Mouse (Mus musculus) neural tube, embryonic 11.5 days (tissue): ENCODE measurements around the gene Npw. TPM values are rescaled to one million over a fixed set of nuclear protein-coding genes. Genes with fewer than 3 reads are reported as not detected.

Source experiments
- ATAC-seq: fragments of 200-750 bp; cut with Nextera tagmentation; 2 replicates; pipeline ENCODE4 v1.8.0; 2017; ENCODE audit warnings: moderate number of reproducible peaks, mild to moderate bottlenecking, moderate TSS enrichment, moderate library complexity; ENCODE audit not compliant: insufficient read depth, low FRiP score, low TSS enrichment
- DNase-seq: peaks from one replicate; pipeline ENCODE4 v3.0.0-alpha.2; 2015; ENCODE audit warnings: low spot score
- H3K27ac ChIP-seq: fragments of 300-500 bp; sonication (generic); 2 replicates; pipeline ENCODE4 v1.5.1; 2014; ENCODE audit warnings: low read depth, mild to moderate bottlenecking, low read length
- H3K27me3 ChIP-seq: fragments of 300-500 bp; sonication (generic); 2 replicates; pipeline ENCODE4 v1.6.1; 2014; ENCODE audit warnings: mild to moderate bottlenecking, low read length, mixed read lengths; ENCODE audit not compliant: control insufficient read depth, insufficient read depth
- H3K36me3 ChIP-seq: fragments of 300-500 bp; sonication (generic); 2 replicates; pipeline ENCODE4 v1.6.1; 2014; ENCODE audit warnings: mild to moderate bottlenecking, low read length, moderate library complexity, mixed read lengths; ENCODE audit not compliant: control insufficient read depth, insufficient read depth
- H3K4me1 ChIP-seq: fragments of 300-500 bp; sonication (generic); 2 replicates; pipeline ENCODE4 v1.6.1; 2014; ENCODE audit warnings: low read length, mixed read lengths; ENCODE audit not compliant: control insufficient read depth, insufficient read depth
- H3K4me2 ChIP-seq: fragments of 300-500 bp; sonication (generic); 2 replicates; pipeline ENCODE4 v1.6.1; 2014; ENCODE audit warnings: low read depth, mild to moderate bottlenecking, moderate library complexity
- H3K4me3 ChIP-seq: fragments of 300-500 bp; sonication (generic); 2 replicates; pipeline ENCODE4 v1.5.1; 2014; ENCODE audit warnings: low read depth, low read length
- H3K9ac ChIP-seq: fragments of 300-500 bp; sonication (generic); 2 replicates; pipeline ENCODE4 v1.6.1; 2014; ENCODE audit warnings: mild to moderate bottlenecking, low read length
- H3K9me3 ChIP-seq: fragments of 300-500 bp; sonication (generic); 2 replicates; pipeline ENCODE4 v1.6.1; 2016; ENCODE audit warnings: low read length; ENCODE audit not compliant: control insufficient read depth
- WGBS: fragments of 180-500 bp; shearing (Covaris S2); extraction: QIAGEN DNeasy Blood & Tissue Kit; methylation state at CpG from one replicate; pipeline ENCODE4 v1.1.7; 2014; 5-methylcytosine and 5-hydroxymethylcytosine counted together
- polyA plus RNA-seq: library from polyadenylated mRNA; unstranded; fragments of >200 nt; fragmentation: Nextera tagmentation; extraction: Ambion mirVana; gene quantifications from 2 replicates; pipeline ENCODE4 v1.2.1, GENCODE M21; 2014

The Npw gene
- polyA plus RNA-seq, 1 experiment from 2014 or later: not detected

DNA sequence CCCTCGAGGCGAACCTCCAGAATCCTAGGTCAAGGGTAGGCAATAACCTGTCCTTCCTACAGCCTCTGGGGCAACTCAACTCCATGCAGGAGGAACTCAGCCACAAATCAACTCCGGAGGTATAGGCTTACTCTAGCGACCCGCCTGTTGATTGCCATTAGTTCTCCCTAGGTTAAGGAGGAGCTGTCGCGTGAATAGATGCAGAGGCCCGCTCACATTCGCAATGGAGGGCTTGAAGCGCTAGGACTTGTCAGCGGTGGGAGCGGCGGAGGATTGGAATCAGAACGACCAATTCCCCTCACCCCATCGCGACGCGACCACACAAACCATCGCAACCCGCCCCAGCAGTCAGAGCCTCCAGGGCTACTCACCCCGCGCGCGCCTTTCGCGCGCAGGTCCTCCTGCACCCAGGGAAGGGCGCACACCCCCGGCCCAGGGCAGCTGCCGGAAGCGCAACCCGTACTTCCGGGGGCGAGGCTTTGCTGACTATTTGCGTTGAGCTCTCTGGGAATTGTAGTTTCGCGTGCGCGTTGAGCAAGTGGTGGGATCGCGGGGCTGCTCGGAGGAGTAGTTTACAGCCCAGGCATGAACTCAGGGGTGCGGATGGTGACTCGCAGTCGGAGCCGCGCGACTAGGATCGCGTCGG is 26.0 kb downstream of the Npw start, which contains the start of the genes Tsc2 and Nthl1:
Tsc2 (minus strand) TSS at position 464 of the 646 bp plus-strand sequence.
Nthl1 (plus strand) TSS at position 514 of the 646 bp plus-strand sequence.
- Histone ChIP-seq H3K4me3 (peak within 1 kb of the TSS; percentile 57), H3K4me2 (peak within 1 kb of the TSS; percentile 60), H3K27me3 (no peaks in the 10 kb centered on the region), H3K9me3 (no peaks in the 10 kb centered on the region), H3K27ac (peak within 1 kb of the TSS; percentile 45; the same call in 1 of the 2 replicates), H3K36me3 (peaks cover 4% of the 10 kb centered on the region), H3K9ac (peak within 1 kb of the TSS; percentile 76), H3K4me1 (peaks cover 3% of the 10 kb centered on the region; the same call in 1 of the 2 replicates)
- ATAC-seq (peak; percentile 86), DNase-seq (peak; percentile 90)
- WGBS: 2% methylated on average over 51 of the region's 51 CpGs

DNA sequence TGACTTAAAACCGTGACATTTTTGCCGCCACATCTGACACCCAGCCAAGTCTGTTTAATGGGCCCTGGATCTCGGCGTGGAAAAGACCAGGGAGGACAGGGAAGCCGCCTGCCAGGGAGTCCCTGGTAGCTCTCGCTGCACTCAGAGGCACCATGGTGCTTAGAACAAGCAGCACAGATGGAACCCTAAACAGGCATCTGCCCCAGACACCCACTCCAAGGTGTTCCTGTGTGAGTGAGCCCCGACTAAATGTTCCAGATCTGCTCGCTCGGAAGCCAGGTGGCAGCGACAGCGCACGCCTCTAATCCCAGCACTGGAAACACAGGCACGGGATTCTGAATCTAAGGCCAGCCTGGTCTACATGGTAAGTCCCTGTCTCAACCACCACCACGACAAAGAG is 28.2 kb downstream of the Npw start:
- no peak for DNase-seq
- Histone ChIP-seq H3K9me3 (no peaks in the 10 kb centered on the region), H3K4me1 (peaks cover 3% of the 10 kb centered on the region; the same call in 1 of the 2 replicates), H3K27ac (no peak overlapping the region), H3K4me2 (no peak overlapping the region), H3K36me3 (peaks cover 10% of the 10 kb centered on the region), H3K9ac (no peak overlapping the region), H3K4me3 (no peak overlapping the region), H3K27me3 (no peaks in the 10 kb centered on the region)
- no peak for ATAC-seq
- WGBS: 86% methylated on average over 14 of the region's 14 CpGs

DNA sequence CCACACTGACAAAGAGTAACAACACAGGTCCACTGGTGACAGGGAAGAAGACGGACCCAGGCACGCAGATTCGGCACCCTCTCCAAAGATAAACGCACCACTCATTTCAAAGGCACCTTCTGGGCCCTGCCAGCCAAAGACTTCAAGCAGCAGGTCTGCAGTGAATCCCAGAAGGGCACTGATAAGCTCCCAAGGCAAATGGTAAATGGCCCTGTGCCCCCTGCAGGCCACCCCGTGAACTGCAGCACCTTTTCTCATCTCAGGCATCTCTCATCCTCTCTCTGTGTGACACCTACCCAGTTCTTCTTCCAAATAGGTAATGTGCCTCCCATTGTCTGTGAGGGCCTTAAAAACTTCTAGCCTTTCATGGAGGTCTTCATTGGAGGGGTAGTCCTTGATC is 29.6 kb downstream of the Npw start:
- H3K27me3 ChIP-seq: no peaks in the 10 kb centered on the region
- no peak overlapping the region for H3K9ac ChIP-seq
- ATAC-seq: no peak
- H3K36me3 ChIP-seq: peaks cover 13% of the 10 kb centered on the region
- peaks cover 3% of the 10 kb centered on the region; the same call in 1 of the 2 replicates for H3K4me1 ChIP-seq
- DNase-seq: peak; percentile 74
- no peak overlapping the region for H3K4me2 ChIP-seq
- H3K9me3 ChIP-seq: no peaks in the 10 kb centered on the region
- 48% methylated on average over 5 of the region's 5 CpGs for WGBS
- H3K27ac ChIP-seq: no peak overlapping the region
- no peak overlapping the region for H3K4me3 ChIP-seq

DNA sequence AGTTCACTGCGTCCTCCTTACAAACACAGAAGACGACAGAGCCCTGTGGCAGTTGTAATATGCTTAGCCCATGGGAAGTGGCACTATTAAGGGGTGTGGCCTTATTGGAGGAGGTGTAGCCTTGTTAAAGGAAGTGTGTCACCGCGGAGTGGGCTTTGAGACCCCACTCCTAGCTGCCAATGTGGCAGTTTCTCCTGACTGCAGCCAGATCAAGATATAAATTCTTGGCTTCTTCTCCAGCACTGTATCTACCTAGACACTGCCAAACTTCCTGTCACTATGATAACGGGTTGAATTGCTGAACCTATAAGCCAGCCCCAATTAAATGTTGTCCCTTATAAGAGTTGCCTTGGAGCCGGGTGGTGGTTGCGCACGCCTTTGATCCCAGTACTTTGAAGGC is 32.8 kb downstream of the Npw start:
- H3K27ac ChIP-seq: no peak overlapping the region
- DNase-seq: no peak
- H3K9ac ChIP-seq: no peak overlapping the region
- no peaks in the 10 kb centered on the region for H3K9me3 ChIP-seq
- 94% methylated on average over 8 of the region's 8 CpGs for WGBS
- no peaks in the 10 kb centered on the region for H3K4me1 ChIP-seq
- H3K36me3 ChIP-seq: peaks cover 21% of the 10 kb centered on the region
- no peak for ATAC-seq
- H3K4me2 ChIP-seq: no peak overlapping the region
- H3K4me3 ChIP-seq: no peak overlapping the region
- no peaks in the 10 kb centered on the region for H3K27me3 ChIP-seq

DNA sequence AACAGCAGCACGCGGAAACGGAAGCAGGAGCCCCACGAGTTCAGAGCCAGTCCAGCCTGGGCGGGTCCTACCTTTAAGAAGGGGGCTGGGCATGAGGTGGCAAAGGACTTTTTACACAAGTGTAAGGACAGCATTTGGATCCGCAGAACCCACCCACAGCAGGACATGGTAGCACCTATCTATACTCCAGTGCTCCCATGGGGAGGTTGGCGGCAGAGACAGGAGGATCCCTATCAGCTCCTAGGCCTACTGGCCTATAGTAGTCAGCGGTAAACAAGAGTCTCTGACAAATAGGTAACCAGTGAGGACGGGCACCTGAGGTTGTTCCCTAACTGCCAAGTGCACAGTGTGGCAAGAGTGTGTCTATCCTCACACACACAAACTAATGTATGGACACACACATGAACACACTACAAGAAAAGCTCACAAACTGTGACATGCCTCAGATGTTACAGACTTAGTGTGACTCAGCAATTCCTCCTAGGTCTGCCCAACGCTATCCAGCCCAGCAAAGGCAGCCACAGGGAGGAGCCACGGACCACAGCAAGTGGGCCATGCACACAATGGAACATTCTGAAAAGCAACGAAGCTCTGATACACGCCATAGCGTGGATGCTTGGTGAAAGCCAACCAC is 40.6 kb downstream of the Npw start:
- Histone ChIP-seq H3K4me2 (no peak overlapping the region), H3K36me3 (peaks cover 31% of the 10 kb centered on the region), H3K27me3 (no peaks in the 10 kb centered on the region), H3K9ac (no peak overlapping the region), H3K4me3 (no peak overlapping the region), H3K4me1 (no peaks in the 10 kb centered on the region), H3K9me3 (no peaks in the 10 kb centered on the region), H3K27ac (no peak overlapping the region)
- no peak for ATAC-seq
- no peak for DNase-seq
- 87% methylated on average over 14 of the region's 14 CpGs for WGBS

DNA sequence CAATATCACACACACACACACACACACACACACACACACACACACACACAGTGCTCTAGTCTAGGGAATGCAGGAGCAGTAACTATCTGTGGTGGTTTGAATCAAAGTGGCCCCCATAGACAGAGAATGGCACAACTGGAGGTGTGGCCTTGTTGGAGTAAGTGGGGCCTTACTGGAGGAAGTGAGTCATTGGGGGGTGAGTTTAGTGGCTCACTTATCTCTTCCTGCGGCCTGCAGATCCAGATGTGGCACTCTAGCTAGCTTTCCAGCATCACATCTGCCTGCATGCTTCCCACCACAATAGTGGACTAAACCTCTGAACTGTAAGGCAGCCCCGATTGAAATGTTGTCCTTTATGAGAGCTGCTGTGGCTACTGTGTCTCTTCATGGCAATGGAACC is 47.5 kb downstream of the Npw start:
- H3K4me3 ChIP-seq: no peak overlapping the region
- no peaks in the 10 kb centered on the region for H3K4me1 ChIP-seq
- no peak overlapping the region for H3K27ac ChIP-seq
- H3K36me3 ChIP-seq: peaks cover 22% of the 10 kb centered on the region
- no peak overlapping the region for H3K9ac ChIP-seq
- H3K4me2 ChIP-seq: no peak overlapping the region
- DNase-seq (no peak), ATAC-seq (no peak)
- 87% methylated on average over 2 of the region's 2 CpGs for WGBS
- no peaks in the 10 kb centered on the region for H3K9me3 ChIP-seq
- no peaks in the 10 kb centered on the region for H3K27me3 ChIP-seq

DNA sequence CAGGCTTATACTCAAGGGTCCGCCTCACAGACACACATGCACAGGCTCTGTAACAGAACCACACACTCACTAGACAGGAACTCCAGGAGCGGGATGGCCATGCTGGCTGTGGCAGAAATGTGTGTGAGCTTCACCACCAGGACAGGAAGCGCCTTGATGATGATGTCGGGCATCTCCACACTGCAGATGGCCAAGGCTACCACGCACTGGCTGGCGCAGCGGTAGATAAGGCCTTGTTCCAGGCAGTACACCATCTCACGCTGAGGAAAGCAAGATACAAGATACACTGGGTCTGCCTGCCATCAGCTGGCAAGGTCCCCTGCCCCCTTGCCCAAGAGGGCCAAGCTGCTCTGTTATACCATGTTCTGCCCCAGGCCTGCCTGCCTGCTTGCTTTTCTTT is 49.4 kb downstream of the Npw start:
- no peak for DNase-seq
- H3K4me1 ChIP-seq: no peaks in the 10 kb centered on the region
- H3K27me3 ChIP-seq: no peaks in the 10 kb centered on the region
- H3K27ac ChIP-seq: no peak overlapping the region
- H3K4me2 ChIP-seq: no peak overlapping the region
- H3K9ac ChIP-seq: no peak overlapping the region
- ATAC-seq: no peak
- H3K4me3 ChIP-seq: no peak overlapping the region
- H3K9me3 ChIP-seq: no peaks in the 10 kb centered on the region
- peaks cover 16% of the 10 kb centered on the region for H3K36me3 ChIP-seq
- WGBS: 94% methylated on average over 8 of the region's 8 CpGs

DNA sequence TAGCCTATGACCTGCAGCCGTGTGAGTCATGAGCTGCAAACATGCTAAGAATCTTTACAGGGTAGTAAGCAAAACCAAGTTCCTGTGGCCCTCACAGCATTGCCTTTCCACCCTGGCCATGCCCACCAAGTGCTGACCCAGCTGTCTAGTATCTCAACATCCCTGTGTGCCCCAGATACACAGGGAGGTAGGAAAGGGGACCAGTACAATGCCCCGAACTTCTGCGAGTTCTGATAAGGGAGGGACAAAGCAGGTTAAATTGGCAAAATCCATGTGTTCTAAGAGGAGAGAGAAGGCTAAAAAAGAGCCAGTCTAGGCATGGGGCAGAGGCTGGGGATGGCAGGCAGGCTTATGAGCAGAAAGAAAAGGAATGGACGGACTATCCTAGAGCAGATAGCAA is 49.9 kb downstream of the Npw start:
- H3K27ac ChIP-seq: no peak overlapping the region
- 90% methylated on average over 4 of the region's 4 CpGs for WGBS
- no peaks in the 10 kb centered on the region for H3K4me1 ChIP-seq
- no peak overlapping the region for H3K9ac ChIP-seq
- no peak overlapping the region for H3K4me3 ChIP-seq
- no peak for DNase-seq
- no peaks in the 10 kb centered on the region for H3K9me3 ChIP-seq
- peaks cover 11% of the 10 kb centered on the region for H3K36me3 ChIP-seq
- no peaks in the 10 kb centered on the region for H3K27me3 ChIP-seq
- no peak for ATAC-seq
- no peak overlapping the region for H3K4me2 ChIP-seq
